Mouse (Mus musculus): ENCODE data around the gene Nfix.

Gene Nfix

DNA sequence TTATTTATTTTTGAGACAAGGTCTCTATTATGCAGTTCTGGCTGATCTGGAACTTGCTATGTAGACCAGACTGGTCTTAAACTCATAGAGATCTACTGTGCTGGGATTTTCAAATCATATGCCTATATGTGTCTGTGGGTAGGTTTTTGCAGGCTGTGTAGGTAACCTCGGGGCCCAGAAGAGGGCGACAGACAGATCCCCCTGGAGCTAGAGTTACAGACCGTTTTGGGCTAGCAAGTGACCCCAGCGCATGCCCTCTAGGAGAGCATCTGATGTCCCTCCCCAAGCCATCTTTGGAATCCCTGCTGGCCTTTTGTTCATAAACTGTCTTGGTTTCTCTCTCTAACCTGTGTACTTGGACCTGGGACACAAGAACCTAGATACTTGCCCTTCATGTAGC is 145.5 kb downstream of the Nfix start:
- DNase-seq (ENCODE audit: extremely low spot score, low read depth, low spot score), result no peak

DNA sequence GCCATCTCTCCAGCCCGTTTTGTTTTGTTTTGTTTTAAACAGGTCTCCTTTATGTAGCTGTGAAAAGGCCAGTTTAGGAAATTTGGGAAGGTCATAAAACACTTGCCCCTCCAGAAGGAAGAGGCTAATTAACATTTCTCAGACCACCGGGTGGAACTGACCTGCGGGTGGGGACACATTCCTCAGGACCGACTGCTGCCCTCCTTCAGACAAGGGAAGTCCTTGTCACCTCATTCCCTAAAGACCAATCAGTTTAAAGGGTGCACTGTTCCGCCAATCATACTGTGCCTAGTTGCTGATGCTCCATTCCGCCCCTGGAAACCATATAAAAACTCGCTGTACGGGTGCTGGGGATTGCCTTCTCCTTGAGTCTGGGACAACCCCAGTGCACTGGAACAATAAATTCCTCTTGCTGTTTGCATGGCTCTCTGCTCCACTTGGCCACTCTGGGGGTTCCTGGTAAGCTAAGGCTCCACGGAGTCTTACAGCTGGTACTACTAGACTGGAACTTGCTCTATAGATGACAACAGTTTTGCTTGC is 147.0 kb downstream of the Nfix start:
- DNase-seq (ENCODE audit: extremely low spot score, low read depth, low spot score), result no peak

DNA sequence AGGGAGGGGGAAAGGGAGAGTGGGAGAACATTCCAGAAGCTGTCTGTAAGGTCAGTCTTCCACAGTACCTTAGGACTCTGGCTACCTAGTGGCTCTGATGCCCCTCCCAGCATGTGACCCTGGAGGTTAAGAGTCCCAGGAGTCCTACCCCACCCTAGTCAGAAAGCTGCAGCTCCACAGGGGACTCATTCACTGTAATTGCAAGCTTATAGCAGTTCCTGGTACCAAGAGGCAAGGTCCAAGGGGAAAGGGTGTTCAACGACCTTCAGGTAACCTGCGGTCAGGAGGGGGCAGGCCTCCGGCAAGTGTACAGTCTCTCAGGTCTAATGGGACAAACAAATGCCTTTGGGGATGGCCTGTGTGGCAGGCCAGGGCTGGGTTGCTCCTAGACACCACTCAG is 149.9 kb downstream of the Nfix start:
- no peak for DNase-seq (ENCODE audit: extremely low spot score, low read depth, low spot score)

Data from hindlimb bud, embryonic 11.5 days (tissue).